Mouse (Mus musculus): Measurements from ENCODE around the gene Krcc1.

Krcc1 gene

GRCm38 (mm10) chr6:71332236-71332965 is 60.9 kb downstream of the Krcc1 start:
- no peak for DNase-seq

DNA sequence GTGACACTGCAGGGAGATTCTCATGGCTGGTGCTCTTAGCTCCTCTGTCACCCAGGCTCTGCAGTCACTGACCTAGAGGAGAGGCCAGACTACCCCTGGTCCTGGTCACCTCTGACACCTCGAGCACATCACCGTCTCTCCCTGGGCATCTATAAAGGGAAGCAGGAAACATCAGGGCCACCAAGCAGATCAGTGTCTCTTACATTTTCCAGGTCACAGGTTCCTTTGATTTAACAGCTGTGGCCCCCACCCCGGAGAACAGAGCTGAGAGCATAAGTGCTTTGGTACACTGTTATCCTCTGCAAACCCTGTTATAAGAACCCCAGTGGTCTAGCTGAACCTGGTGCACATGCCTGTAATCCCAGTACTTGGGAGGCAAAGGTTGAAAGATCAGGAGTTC is 61.6 kb downstream of the Krcc1 start:
- no peak for DNase-seq

DNA sequence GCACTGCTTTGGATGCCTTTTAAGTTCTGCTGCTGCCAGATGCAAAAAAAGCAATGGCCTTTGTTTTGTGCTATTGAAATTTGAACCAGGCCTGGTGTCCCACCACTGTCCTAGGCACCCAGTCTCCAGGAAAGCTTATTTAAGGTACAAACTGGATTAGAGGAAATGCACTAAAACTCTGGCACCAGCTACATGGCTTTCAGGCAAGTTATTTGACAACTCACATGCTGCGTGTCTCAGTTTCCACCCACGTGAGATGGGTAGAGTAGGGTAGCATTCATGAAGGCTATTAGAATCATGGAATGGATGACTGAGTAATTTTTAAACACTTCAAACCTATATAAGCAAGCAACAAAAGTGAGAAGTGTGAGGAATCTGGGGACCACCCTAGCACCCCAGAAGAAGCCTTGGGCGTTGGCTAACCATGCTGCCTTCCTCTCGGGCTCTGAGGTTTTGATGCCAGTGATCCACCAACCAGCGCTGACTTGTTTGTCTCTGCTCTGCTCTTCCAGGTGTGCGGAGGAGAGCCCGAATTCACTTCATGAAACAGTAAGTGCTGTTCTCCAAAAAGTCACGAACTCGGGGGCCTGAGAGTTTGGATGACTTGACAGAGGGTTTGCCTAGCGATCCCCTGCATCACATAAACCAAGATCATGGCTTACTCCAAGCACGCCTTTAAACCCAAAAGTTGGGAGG is 62.2 kb downstream of the Krcc1 start:
- DNase-seq, result no peak

Measured in cerebellum, postnatal 10 days (tissue).